Mouse (Mus musculus): ENCODE measurements around the gene Atf3. TPM values are rescaled to one million over a fixed set of nuclear protein-coding genes. Genes with fewer than 3 reads are reported as not detected.
A peak's percentile ranks its signal among the peaks of the same experiment; 100 is the strongest.

Atf3 gene
- polyA plus RNA-seq, 1 experiment from 2014 or later, result 1.9 TPM

DNA sequence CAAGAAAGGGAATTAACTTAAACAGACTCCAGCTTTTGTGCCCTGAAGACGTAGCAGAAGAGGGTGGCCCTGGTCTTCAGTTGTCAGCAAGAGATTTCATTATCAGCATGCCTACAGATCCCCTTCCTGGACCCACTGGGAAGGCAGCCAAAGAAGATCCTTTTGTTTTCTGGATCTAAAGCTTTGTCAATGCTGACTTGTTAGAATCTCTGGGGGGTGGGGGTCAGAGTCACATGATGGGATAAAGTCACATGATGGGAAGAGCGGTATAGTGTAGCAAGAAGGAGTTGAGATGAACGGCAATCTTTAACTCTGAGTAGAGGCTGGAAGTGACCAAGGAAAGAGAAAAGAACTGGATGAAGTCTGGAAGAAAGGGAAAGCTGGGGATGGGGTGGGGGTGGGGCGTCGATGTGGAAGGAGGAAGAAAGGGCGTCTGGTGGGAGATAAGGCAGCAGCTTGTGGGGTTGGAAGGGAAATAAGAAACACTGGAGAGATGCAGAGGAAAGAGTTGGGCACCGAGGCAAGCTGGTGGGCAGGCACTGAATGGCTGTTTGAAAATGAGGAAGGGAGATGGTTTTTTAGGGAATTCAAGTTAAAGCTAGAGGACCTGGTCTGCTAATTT, 78.9 kb downstream of the Atf3 start:
- no peaks in the 10 kb centered on the region for H3K36me3 ChIP-seq
- H3K9ac ChIP-seq (replicated peaks), result no peak overlapping the region
- ATAC-seq (ENCODE audit: insufficient number of reproducible peaks, insufficient read depth, low FRiP score, low TSS enrichment, low read depth), result no peak
- no peak overlapping the region for H3K4me2 ChIP-seq
- no peaks in the 10 kb centered on the region for H3K9me3 ChIP-seq
- H3K4me3 ChIP-seq (replicated peaks), result no peak overlapping the region
- H3K27me3 ChIP-seq, result no peaks in the 10 kb centered on the region
- no peaks in the 10 kb centered on the region for H3K4me1 ChIP-seq (replicated peaks)
- no peak overlapping the region for H3K27ac ChIP-seq
- 73% methylated on average over 7 of the region's 7 CpGs for whole genome bisulfite sequencing

GRCm38 (mm10) chr1:191138436-191138835, 79.4 kb downstream of the Atf3 start:
- WGBS, result 90% methylated on average over 4 of the region's 4 CpGs
- Histone ChIP-seq H3K4me2 (no peak overlapping the region), H3K4me1 (replicated peaks) (no peaks in the 10 kb centered on the region), H3K27me3 (no peaks in the 10 kb centered on the region), H3K36me3 (no peaks in the 10 kb centered on the region), H3K4me3 (replicated peaks) (no peak overlapping the region), H3K27ac (no peak overlapping the region), H3K9ac (replicated peaks) (no peak overlapping the region), H3K9me3 (no peaks in the 10 kb centered on the region)
- no peak for ATAC-seq (ENCODE audit: insufficient number of reproducible peaks, insufficient read depth, low FRiP score, low TSS enrichment, low read depth)

- Histone ChIP-seq H3K27ac (no peak overlapping the region), H3K27me3 (no peaks in the 10 kb centered on the region), H3K9me3 (no peaks in the 10 kb centered on the region), H3K36me3 (no peaks in the 10 kb centered on the region), H3K9ac (replicated peaks) (no peak overlapping the region), H3K4me3 (replicated peaks) (no peak overlapping the region), H3K4me2 (no peak overlapping the region), H3K4me1 (replicated peaks) (no peaks in the 10 kb centered on the region)
- WGBS, result 48% methylated on average over 4 of the region's 4 CpGs
- ATAC-seq (ENCODE audit: insufficient number of reproducible peaks, insufficient read depth, low FRiP score, low TSS enrichment, low read depth), result no peak
These were observed 82.4 kb downstream of the Atf3 start for GRCm38 (mm10) chr1:191135406-191135805.

- 84% methylated on average over 5 of the region's 5 CpGs for WGBS
- no peak overlapping the region for H3K9ac ChIP-seq (replicated peaks)
- no peaks in the 10 kb centered on the region for H3K36me3 ChIP-seq
- 0 out of 2 replicates have a peak, but pooled peaks cover 3% of the 10 kb centered on the region for H3K9me3 ChIP-seq
- no peaks in the 10 kb centered on the region for H3K4me1 ChIP-seq (replicated peaks)
- H3K27ac ChIP-seq, result no peak overlapping the region
- no peak overlapping the region for H3K4me2 ChIP-seq
- no peaks in the 10 kb centered on the region for H3K27me3 ChIP-seq
- no peak for ATAC-seq (ENCODE audit: insufficient number of reproducible peaks, insufficient read depth, low FRiP score, low TSS enrichment, low read depth)
- no peak overlapping the region for H3K4me3 ChIP-seq (replicated peaks)
These were observed 84.9 kb downstream of the Atf3 start for GRCm38 (mm10) chr1:191132934-191133333.

GRCm38 (mm10) chr1:191132240-191132639, 85.6 kb downstream of the Atf3 start:
- H3K27ac ChIP-seq, result no peak overlapping the region
- H3K4me1 ChIP-seq (replicated peaks), result no peaks in the 10 kb centered on the region
- 0 out of 2 replicates have a peak, but pooled peaks cover 3% of the 10 kb centered on the region for H3K9me3 ChIP-seq
- H3K36me3 ChIP-seq, result no peaks in the 10 kb centered on the region
- no peak overlapping the region for H3K4me3 ChIP-seq (replicated peaks)
- no peak for ATAC-seq (ENCODE audit: insufficient number of reproducible peaks, insufficient read depth, low FRiP score, low TSS enrichment, low read depth)
- no peak overlapping the region for H3K4me2 ChIP-seq
- H3K27me3 ChIP-seq, result no peaks in the 10 kb centered on the region
- H3K9ac ChIP-seq (replicated peaks), result no peak overlapping the region
- 69% methylated on average over 5 of the region's 5 CpGs for WGBS

GRCm38 (mm10) chr1:191131692-191132091, 86.1 kb downstream of the Atf3 start:
- no peaks in the 10 kb centered on the region for H3K27me3 ChIP-seq
- 85% methylated on average over 2 of the region's 2 CpGs for WGBS
- ATAC-seq (ENCODE audit: insufficient number of reproducible peaks, insufficient read depth, low FRiP score, low TSS enrichment, low read depth), result no peak
- H3K9me3 ChIP-seq, result 0 out of 2 replicates have a peak, but pooled peaks cover 3% of the 10 kb centered on the region
- H3K4me1 ChIP-seq (replicated peaks), result no peaks in the 10 kb centered on the region
- H3K36me3 ChIP-seq, result no peaks in the 10 kb centered on the region
- H3K9ac ChIP-seq (replicated peaks), result no peak overlapping the region
- H3K4me3 ChIP-seq (replicated peaks), result no peak overlapping the region
- no peak overlapping the region for H3K4me2 ChIP-seq
- no peak overlapping the region for H3K27ac ChIP-seq

- Histone ChIP-seq H3K27ac (no peak overlapping the region), H3K36me3 (no peaks in the 10 kb centered on the region), H3K9ac (replicated peaks) (peak overlapping the region; percentile 48), H3K4me3 (replicated peaks) (peak overlapping the region; percentile 37), H3K9me3 (0 out of 2 replicates have a peak, but pooled peaks cover 3% of the 10 kb centered on the region), H3K27me3 (peaks cover 17% of the 10 kb centered on the region), H3K4me1 (replicated peaks) (peaks cover 7% of the 10 kb centered on the region), H3K4me2 (peak overlapping the region; percentile 63)
- 18% methylated on average over 38 of the region's 38 CpGs for WGBS
- ATAC-seq (ENCODE audit: insufficient number of reproducible peaks, insufficient read depth, low FRiP score, low TSS enrichment, low read depth), result peak; percentile 90
These were observed 91.8 kb downstream of the Atf3 start for GRCm38 (mm10) chr1:191125811-191126638.

DNA sequence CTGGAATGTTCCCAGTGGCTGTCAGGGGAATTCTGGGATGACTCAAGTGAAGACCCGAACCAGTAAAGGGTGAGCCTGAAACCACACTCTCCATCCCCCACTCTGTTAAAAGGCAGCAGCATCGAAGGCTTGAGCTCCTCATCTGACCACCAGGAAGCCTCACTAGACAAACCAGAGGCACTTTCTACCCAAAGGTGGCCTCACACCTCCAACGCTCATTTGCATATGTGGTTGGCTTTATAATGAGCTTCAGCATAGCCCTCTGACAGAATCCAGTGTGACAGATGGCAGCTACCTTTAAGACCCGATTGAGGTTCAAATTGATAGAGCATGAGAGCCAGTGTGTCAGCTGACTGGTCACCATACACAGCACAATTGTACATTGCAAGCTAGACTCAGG, 93.6 kb downstream of the Atf3 start:
- H3K9me3 ChIP-seq, result 0 out of 2 replicates have a peak, but pooled peaks cover 3% of the 10 kb centered on the region
- H3K36me3 ChIP-seq, result no peaks in the 10 kb centered on the region
- WGBS, result 72% methylated on average over 4 of the region's 4 CpGs
- H3K27ac ChIP-seq, result no peak overlapping the region
- peaks cover 17% of the 10 kb centered on the region for H3K27me3 ChIP-seq
- H3K4me1 ChIP-seq (replicated peaks), result peaks cover 7% of the 10 kb centered on the region
- no peak overlapping the region for H3K4me3 ChIP-seq (replicated peaks)
- H3K9ac ChIP-seq (replicated peaks), result no peak overlapping the region
- no peak overlapping the region for H3K4me2 ChIP-seq
- no peak for ATAC-seq (ENCODE audit: insufficient number of reproducible peaks, insufficient read depth, low FRiP score, low TSS enrichment, low read depth)

GRCm38 (mm10) chr1:191123696-191124095, 94.1 kb downstream of the Atf3 start:
- WGBS, result 89% methylated on average over 2 of the region's 2 CpGs
- ATAC-seq (ENCODE audit: insufficient number of reproducible peaks, insufficient read depth, low FRiP score, low TSS enrichment, low read depth), result no peak
- H3K36me3 ChIP-seq, result no peaks in the 10 kb centered on the region
- no peak overlapping the region for H3K9ac ChIP-seq (replicated peaks)
- H3K4me1 ChIP-seq (replicated peaks), result peaks cover 7% of the 10 kb centered on the region
- no peak overlapping the region for H3K27ac ChIP-seq
- H3K9me3 ChIP-seq, result no peaks in the 10 kb centered on the region
- H3K4me3 ChIP-seq (replicated peaks), result no peak overlapping the region
- H3K4me2 ChIP-seq, result no peak overlapping the region
- H3K27me3 ChIP-seq, result peaks cover 17% of the 10 kb centered on the region

DNA sequence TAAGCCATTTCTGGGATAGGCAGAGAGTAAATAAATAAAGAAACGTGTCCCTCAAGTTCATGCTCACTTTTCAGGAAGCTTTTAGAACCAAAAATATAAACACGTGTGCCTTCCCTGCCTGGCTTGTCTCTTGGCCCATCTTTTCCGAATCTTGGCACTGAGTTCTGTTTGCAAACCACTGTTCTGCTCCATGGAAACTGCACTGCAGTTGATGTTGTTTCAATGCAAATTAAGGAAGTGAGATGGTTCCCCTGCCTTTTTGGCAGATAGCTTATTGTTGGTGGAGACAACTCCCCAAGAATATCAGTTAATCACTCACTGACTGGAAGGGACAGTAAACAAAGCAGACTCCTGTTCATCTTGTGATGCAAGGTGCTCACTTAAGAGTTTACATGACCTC, 95.1 kb downstream of the Atf3 start:
- no peaks in the 10 kb centered on the region for H3K9me3 ChIP-seq
- WGBS, result 80% methylated on average over 3 of the region's 3 CpGs
- no peak overlapping the region for H3K9ac ChIP-seq (replicated peaks)
- H3K36me3 ChIP-seq, result no peaks in the 10 kb centered on the region
- H3K4me3 ChIP-seq (replicated peaks), result no peak overlapping the region
- no peak for ATAC-seq (ENCODE audit: insufficient number of reproducible peaks, insufficient read depth, low FRiP score, low TSS enrichment, low read depth)
- peaks cover 17% of the 10 kb centered on the region for H3K27me3 ChIP-seq
- H3K4me2 ChIP-seq, result no peak overlapping the region
- H3K27ac ChIP-seq, result no peak overlapping the region
- peaks cover 7% of the 10 kb centered on the region for H3K4me1 ChIP-seq (replicated peaks)
